Mouse (Mus musculus) cerebellum, adult 8-10 months (tissue): ENCODE measurements around the gene Gm44965.

Experiments
- DNase-seq: peaks from one replicate; pipeline ENCODE4 v3.0.0; 2022

Gene Gm44965

GRCm38 (mm10) chr6:48626984-48627383 is 33.2 kb downstream of the Gm44965 start:
- DNase-seq, result peak; percentile 65

DNA sequence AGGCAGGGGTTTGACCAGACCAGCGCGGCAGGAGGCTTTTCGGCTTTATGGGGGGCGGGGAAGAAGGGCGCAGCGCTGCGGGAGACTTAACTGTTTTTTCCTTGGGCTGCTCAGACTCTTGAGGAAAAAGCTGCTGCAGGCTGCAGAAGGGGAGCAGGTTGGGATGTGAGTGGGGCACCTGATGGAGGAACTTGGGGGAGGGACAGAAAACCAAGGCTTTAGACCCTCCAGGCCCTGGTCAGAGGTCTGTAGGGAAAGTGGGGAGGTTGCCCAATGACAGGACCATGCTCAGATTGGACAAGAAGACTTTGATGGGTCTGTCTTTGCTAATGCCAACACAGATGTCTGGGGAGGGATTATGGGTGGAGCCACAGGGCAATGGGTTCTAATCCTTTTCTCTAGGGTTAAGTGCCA is 33.8 kb downstream of the Gm44965 start:
- DNase-seq, result peak; percentile 43

DNA sequence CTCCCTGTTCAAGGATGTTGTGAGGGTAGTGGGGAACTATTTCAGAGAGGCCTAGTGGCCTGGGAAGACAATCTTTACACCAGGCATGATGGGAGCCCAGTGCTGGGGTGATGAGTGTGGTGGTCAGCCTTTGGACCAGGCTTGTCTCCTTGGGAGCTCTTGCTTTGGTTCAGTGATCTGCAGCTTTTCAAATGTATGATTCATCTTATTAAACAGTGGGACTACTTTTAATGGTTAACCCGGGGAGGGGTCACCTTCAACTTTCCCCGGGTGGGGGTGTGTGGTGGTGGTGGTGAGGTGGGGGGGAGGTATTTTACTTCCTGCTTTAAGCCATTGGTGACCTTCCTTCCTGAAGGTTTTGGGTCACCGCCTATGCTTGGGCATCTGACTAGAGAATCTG is 34.6 kb downstream of the Gm44965 start:
- no peak for DNase-seq

DNA sequence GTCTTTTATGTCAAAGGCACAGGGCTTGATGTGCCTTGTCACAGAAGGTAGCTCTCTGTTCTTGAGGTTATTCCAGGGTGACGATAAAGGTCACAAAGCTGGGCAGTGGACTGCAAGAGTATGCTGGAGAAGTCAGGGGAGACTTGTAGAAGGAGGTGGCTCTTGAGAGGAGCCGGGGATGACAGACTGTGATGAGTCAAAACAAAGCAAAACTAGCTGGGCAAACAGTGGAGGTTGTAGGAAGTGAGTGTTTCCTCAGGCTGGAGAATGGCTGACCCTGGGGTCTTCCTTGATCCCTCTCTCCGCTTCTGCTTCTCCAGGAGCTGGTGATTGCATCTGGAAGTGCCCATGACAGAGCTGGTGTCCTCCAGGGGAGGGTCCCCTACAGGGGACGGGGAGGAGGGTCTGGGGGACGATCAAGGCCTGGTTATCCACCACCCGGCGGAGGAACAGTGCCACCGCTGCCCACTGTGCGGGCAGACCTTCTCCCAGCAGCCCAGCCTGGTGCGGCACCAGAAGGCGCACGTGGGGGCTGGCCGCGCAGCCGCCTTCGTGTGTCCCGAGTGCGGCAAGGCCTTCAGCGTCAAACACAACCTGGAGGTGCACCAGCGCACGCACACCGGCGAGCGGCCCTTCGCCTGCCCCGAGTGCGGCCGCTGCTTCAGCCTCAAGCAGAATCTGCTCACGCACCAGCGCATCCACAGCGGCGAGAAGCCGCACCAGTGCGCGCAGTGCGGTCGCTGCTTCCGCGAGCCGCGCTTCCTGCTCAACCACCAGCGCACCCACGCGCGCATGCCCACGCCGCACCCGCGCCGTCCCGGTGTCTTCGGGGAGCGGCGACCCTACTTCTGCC is 35.3 kb downstream of the Gm44965 start:
- DNase-seq, result peak; percentile 58

DNA sequence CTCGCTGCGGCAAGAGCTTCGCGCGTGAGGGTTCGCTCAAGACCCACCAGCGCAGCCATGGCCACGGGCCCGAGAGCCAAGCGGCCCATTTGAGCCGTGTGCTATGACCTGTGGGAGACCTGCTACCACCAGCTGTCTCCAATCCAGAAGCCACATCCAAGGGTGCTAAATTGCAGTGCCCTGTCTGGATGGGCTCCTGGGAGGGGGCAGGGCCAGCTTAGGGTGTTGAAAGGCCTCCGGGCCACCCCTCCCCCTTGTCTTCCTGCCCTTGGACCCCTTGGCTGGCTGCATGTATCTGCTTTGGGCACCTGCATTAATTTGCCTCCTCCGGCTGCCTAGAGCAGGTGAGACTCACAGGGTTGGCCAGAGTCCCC is 35.9 kb downstream of the Gm44965 start:
- no peak for DNase-seq

GRCm38 (mm10) chr6:48630831-48631230 is 37.1 kb downstream of the Gm44965 start:
- DNase-seq, result no peak

- no peak for DNase-seq
Measured at GRCm38 (mm10) chr6:48635105-48635504, 41.4 kb downstream of the Gm44965 start.

GRCm38 (mm10) chr6:48636515-48636914 is 42.8 kb downstream of the Gm44965 start:
- DNase-seq, result no peak

DNA sequence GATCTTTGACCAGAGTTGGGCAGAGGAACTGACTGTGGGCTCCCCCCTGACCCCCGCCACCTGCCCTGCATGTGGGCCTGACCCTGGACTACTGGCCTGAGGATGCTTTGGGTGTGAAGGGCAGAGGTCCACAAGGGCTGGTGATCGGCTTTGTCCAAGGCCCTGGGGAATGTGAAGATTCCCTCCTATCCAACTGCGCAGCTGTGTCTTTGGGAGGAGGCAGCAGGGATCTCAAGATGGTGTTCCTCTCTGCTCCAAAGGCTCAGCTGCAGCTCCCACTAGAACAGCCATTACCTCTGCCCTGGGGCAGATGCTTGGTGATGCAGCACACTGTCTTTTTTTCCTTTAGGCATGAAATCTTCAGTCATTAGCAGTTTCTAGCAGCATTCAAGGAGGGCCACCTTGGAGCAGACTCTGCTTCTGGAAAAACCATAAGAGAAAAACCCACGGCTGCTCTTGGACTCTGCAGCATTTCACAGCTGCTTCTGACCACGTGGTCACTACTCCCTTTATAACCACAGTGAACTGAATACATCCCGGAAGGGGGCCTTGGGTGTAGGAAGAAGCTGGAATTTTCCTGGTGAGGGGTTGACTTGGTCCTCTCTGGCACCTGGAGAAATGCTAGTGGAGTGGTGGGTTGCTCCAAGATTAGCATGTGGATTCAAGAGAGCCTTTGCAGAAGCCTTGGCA is 44.2 kb downstream of the Gm44965 start:
- DNase-seq, result no peak

DNA sequence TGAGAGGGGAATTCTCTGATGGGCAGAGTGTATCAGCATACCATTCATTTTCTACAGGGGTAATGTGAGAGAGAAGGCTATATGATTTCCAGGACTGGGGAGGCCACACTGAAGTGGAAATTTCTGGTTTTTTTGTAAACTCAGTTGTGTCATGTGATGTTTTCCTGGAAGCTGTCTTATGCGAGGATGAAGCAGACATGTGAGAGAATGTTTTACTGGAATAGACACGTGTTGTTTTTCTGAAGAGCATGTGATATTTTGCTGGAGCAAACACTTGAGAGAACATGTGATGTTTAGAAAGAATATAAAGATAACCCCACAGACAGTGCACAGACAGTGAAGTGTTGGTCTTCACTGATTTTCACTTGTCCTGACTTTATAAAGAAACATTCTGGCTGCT is 44.8 kb downstream of the Gm44965 start:
- no peak for DNase-seq

- no peak for DNase-seq
Measured at GRCm38 (mm10) chr6:48641391-48641790, 47.6 kb downstream of the Gm44965 start.

DNA sequence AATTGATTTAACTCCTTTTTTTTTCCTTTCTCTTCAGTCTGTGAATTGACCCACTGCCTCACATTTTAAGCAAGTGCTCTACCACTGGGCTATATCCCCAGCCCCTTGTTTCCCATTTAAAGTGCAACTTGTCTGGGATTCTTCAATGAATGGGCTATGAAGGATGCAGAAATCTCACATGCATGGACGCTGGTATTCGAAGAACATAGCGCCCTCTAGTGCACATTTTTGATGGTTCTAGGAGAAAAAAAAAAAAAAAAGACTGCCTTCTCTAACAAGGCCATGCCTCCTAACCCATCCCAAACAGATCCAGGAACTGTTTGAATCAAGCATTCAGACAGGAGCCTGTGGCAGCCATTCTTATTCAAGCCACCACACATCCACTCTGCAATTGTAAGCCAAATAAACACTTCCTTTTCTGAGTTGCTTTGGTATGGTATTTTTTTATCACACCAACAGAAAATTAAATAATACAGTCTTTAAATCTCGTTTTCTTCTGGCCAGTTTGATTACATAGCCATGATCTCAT is 49.1 kb downstream of the Gm44965 start:
- peak; percentile 50 for DNase-seq

- DNase-seq, result peak; percentile 55
Measured at GRCm38 (mm10) chr6:48645660-48646308, 52.0 kb downstream of the Gm44965 start.

- no peak for DNase-seq
Measured at GRCm38 (mm10) chr6:48646309-48646690, 52.6 kb downstream of the Gm44965 start.

- no peak for DNase-seq
Measured at GRCm38 (mm10) chr6:48646995-48647394, 53.3 kb downstream of the Gm44965 start, which contains the start of gene Gimap8. TSS of gene Gimap8 (plus strand) at chr6:48647234.

DNA sequence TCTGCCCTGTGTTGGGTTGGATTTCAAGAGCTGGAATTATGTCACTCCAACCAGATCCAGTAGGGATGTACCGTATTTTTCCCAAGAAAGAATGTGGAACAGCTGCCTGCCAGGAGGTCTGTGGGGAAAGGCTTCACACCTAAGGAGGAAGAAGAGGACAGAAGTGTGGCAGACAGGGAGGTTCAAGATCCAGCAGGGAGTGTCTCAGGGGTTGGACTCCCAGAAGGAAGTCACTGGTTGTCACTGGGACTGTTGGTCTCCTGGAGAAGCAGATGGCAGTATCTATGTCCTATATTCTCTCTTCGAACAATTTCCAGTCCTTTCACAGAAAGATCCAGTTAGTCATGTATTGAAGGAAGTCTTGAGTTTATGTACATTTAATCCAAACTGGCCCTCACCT is 53.9 kb downstream of the Gm44965 start:
- no peak for DNase-seq

DNA sequence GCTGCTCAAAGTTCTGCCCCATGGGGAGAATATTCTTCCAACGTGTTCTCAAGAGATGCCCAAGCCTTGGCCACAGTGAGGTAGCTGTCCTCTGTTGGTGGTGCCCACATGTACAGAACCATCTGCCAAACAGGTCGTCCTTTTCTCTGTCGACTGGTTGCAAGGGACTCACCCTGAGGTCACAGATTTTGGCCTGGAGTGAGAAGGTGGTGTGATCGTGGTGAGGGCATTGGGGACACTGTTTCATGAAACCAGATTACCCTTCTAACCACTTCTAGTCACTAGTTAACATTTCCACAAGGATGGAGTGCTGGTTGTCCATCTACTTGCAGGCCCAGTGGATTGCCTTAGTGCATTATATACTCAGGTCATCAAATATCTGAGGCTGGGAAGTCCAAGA is 55.0 kb downstream of the Gm44965 start:
- DNase-seq, result no peak

DNA sequence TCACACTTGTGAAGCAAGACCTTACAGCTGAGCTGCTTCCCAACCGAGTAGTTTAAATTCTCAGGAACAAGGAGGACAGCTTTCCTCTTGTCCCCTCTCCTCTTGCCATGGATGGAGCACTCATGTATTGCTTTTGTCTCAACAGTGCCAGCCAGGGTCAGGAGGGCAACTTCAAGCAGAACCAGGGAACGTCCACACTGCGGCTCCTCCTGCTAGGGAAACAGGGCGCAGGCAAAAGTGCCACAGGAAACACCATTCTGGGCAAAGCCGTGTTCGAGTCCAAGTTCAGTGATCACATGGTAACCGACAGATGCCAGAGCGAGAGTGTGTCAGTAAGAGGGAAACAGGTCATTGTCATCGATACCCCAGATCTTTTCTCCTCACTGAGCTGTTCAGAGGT is 56.3 kb downstream of the Gm44965 start:
- DNase-seq, result no peak

DNA sequence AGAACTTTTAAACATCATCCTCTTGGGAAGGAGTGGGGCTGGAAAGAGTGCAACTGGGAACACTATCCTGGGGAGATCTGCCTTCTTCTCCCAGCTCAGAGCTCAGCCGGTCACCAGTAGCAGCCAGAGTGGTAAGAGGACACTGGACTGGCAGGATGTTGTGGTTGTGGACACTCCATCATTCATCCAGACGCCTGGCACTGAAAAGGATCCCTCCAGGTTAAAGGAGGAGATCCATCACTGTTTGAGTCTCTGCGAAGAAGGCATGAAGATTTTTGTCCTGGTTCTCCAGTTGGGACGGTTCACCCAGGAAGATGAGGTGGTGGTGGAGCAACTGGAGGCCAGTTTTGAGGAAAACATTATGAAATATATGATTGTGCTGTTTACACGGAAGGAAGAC is 65.0 kb downstream of the Gm44965 start:
- no peak for DNase-seq

DNA sequence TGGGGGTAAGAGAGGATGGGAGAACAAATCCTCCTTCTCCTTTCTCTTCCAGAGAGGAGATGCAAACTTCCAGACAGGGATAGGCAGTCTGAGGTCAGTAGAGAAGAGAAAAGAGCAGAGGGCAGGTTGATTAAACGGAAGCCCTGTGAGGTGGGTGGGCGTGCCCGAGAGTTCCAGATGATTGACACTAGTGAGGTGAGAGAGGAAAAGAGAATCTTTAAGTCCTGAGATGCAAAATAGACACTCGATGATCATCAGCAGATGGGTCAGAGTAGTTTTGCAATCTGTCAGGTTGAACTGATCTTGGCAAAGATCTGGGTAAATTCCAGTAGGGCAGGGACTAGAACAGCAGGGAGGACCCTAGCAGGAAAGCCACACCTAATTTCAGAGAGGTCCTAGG is 71.0 kb downstream of the Gm44965 start:
- DNase-seq, result no peak

GRCm38 (mm10) chr6:48665471-48665870 is 71.7 kb downstream of the Gm44965 start:
- DNase-seq, result no peak

DNA sequence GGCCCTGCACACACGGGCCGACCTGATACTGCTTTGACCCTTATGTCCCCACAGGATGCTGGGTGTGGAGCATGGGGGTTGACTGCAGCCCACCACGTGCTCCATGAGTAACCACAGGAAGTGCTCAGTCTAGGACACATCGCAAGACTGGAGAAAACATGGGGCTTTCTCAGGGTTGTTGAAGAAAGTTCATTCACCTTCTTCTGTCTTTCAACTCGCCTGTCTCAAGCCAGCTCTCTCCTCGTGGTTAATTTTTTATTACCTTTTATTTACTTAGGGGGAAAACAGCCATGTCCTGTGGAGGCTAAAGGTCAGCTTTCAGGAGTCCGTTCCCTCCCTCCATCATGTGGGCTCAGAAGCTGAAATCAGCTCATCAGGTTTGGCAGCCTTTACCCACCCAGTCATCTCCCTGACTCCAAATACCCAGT is 72.4 kb downstream of the Gm44965 start:
- DNase-seq, result no peak

DNA sequence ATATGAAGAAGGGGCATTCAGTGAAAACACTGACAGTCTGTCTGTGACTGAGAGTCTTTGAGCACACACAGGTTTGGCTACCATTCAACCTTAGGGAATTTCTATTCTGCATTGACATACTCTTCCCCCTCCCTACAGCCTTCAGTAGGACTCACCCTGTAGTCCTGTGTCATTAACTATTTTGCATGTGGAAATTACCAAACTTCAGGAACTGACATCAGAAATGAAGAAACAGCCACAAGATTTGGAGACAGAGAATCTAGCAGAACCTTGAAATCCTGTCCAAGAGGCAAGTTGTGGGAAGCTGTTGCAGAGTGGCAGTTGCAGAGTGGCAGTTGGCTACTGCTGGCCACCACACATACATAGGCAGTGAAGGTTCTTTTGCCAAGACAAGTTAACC is 74.3 kb downstream of the Gm44965 start:
- no peak for DNase-seq
